Mouse (Mus musculus): ENCODE measurements around the gene Cfap54. TPM values are rescaled to one million over a fixed set of nuclear protein-coding genes. Genes with fewer than 3 reads are reported as not detected.

Gene Cfap54
- polyA plus RNA-seq, 1 experiment from 2014 or later, result 3.3 TPM

GRCm38 (mm10) chr10:93072769-93073168 lies 8.6 kb downstream of the Cfap54 start:
- Histone ChIP-seq H3K9me3 (ENCODE audit: control insufficient read depth, low read length) (no peaks in the 10 kb centered on the region), H3K27me3 (ENCODE audit: control insufficient read depth, insufficient read depth, low read length) (no peaks in the 10 kb centered on the region), H3K4me1 (ENCODE audit: control insufficient read depth, insufficient read depth, low read length) (no peaks in the 10 kb centered on the region), H3K4me2 (ENCODE audit: low read depth, low read length) (no peak overlapping the region), H3K27ac (ENCODE audit: low read depth, low read length) (no peak overlapping the region), H3K9ac (replicated peaks; ENCODE audit: low read depth, low read length) (no peak overlapping the region), H3K4me3 (ENCODE audit: low read depth, low read length) (no peak overlapping the region), H3K36me3 (ENCODE audit: control insufficient read depth, insufficient read depth, low read length) (no peaks in the 10 kb centered on the region)
- ATAC-seq (ENCODE audit: low read depth), result no peak
- 82% methylated on average over 2 of the region's 2 CpGs for WGBS

GRCm38 (mm10) chr10:93071753-93072152 lies 9.7 kb downstream of the Cfap54 start:
- no peaks in the 10 kb centered on the region for H3K36me3 ChIP-seq (ENCODE audit: control insufficient read depth, insufficient read depth, low read length)
- H3K9ac ChIP-seq (replicated peaks; ENCODE audit: low read depth, low read length), result no peak overlapping the region
- H3K4me2 ChIP-seq (ENCODE audit: low read depth, low read length), result no peak overlapping the region
- no peak for ATAC-seq (ENCODE audit: low read depth)
- H3K27me3 ChIP-seq (ENCODE audit: control insufficient read depth, insufficient read depth, low read length), result no peaks in the 10 kb centered on the region
- H3K4me1 ChIP-seq (ENCODE audit: control insufficient read depth, insufficient read depth, low read length), result no peaks in the 10 kb centered on the region
- H3K4me3 ChIP-seq (ENCODE audit: low read depth, low read length), result no peak overlapping the region
- H3K9me3 ChIP-seq (ENCODE audit: control insufficient read depth, low read length), result no peaks in the 10 kb centered on the region
- WGBS, result 67% methylated on average over 3 of the region's 3 CpGs
- no peak overlapping the region for H3K27ac ChIP-seq (ENCODE audit: low read depth, low read length)

GRCm38 (mm10) chr10:93070121-93070898 lies 11.1 kb downstream of the Cfap54 start:
- no peaks in the 10 kb centered on the region for H3K36me3 ChIP-seq (ENCODE audit: control insufficient read depth, insufficient read depth, low read length)
- no peak overlapping the region for H3K4me3 ChIP-seq (ENCODE audit: low read depth, low read length)
- no peaks in the 10 kb centered on the region for H3K9me3 ChIP-seq (ENCODE audit: control insufficient read depth, low read length)
- no peaks in the 10 kb centered on the region for H3K27me3 ChIP-seq (ENCODE audit: control insufficient read depth, insufficient read depth, low read length)
- H3K4me1 ChIP-seq (ENCODE audit: control insufficient read depth, insufficient read depth, low read length), result no peaks in the 10 kb centered on the region
- no peak for ATAC-seq (ENCODE audit: low read depth)
- no peak overlapping the region for H3K27ac ChIP-seq (ENCODE audit: low read depth, low read length)
- 82% methylated on average over 9 of the region's 9 CpGs for WGBS
- no peak overlapping the region for H3K4me2 ChIP-seq (ENCODE audit: low read depth, low read length)
- no peak overlapping the region for H3K9ac ChIP-seq (replicated peaks; ENCODE audit: low read depth, low read length)

GRCm38 (mm10) chr10:93069721-93070120 lies 11.7 kb downstream of the Cfap54 start:
- no peak for ATAC-seq (ENCODE audit: low read depth)
- H3K27ac ChIP-seq (ENCODE audit: low read depth, low read length), result no peak overlapping the region
- WGBS, result 86% methylated on average over 6 of the region's 6 CpGs

GRCm38 (mm10) chr10:93069041-93069679 lies 12.3 kb downstream of the Cfap54 start:
- H3K4me1 ChIP-seq (ENCODE audit: control insufficient read depth, insufficient read depth, low read length), result no peaks in the 10 kb centered on the region
- no peaks in the 10 kb centered on the region for H3K9me3 ChIP-seq (ENCODE audit: control insufficient read depth, low read length)
- H3K4me2 ChIP-seq (ENCODE audit: low read depth, low read length), result no peak overlapping the region
- no peak for ATAC-seq (ENCODE audit: low read depth)
- H3K27me3 ChIP-seq (ENCODE audit: control insufficient read depth, insufficient read depth, low read length), result no peaks in the 10 kb centered on the region
- 85% methylated on average over 6 of the region's 6 CpGs for WGBS
- H3K27ac ChIP-seq (ENCODE audit: low read depth, low read length), result no peak overlapping the region
- no peaks in the 10 kb centered on the region for H3K36me3 ChIP-seq (ENCODE audit: control insufficient read depth, insufficient read depth, low read length)
- H3K4me3 ChIP-seq (ENCODE audit: low read depth, low read length), result no peak overlapping the region
- no peak overlapping the region for H3K9ac ChIP-seq (replicated peaks; ENCODE audit: low read depth, low read length)

More at GRCm38 (mm10) chr10:93069721-93070120, 11.7 kb downstream of the Cfap54 start:
- H3K27me3 ChIP-seq (ENCODE audit: control insufficient read depth, insufficient read depth, low read length), result no peaks in the 10 kb centered on the region
- H3K9me3 ChIP-seq (ENCODE audit: control insufficient read depth, low read length), result no peaks in the 10 kb centered on the region
- H3K4me1 ChIP-seq (ENCODE audit: control insufficient read depth, insufficient read depth, low read length), result no peaks in the 10 kb centered on the region
- H3K9ac ChIP-seq (replicated peaks; ENCODE audit: low read depth, low read length), result no peak overlapping the region
- H3K4me2 ChIP-seq (ENCODE audit: low read depth, low read length), result no peak overlapping the region
- H3K36me3 ChIP-seq (ENCODE audit: control insufficient read depth, insufficient read depth, low read length), result no peaks in the 10 kb centered on the region
- H3K4me3 ChIP-seq (ENCODE audit: low read depth, low read length), result no peak overlapping the region

- Histone ChIP-seq H3K4me3 (ENCODE audit: low read depth, low read length) (no peak overlapping the region), H3K27me3 (ENCODE audit: control insufficient read depth, insufficient read depth, low read length) (no peaks in the 10 kb centered on the region), H3K4me2 (ENCODE audit: low read depth, low read length) (no peak overlapping the region), H3K9me3 (ENCODE audit: control insufficient read depth, low read length) (no peaks in the 10 kb centered on the region), H3K9ac (replicated peaks; ENCODE audit: low read depth, low read length) (no peak overlapping the region), H3K27ac (ENCODE audit: low read depth, low read length) (no peak overlapping the region), H3K36me3 (ENCODE audit: control insufficient read depth, insufficient read depth, low read length) (no peaks in the 10 kb centered on the region), H3K4me1 (ENCODE audit: control insufficient read depth, insufficient read depth, low read length) (no peaks in the 10 kb centered on the region)
- no peak for ATAC-seq (ENCODE audit: low read depth)
- 82% methylated on average over 10 of the region's 10 CpGs for WGBS
Measured at GRCm38 (mm10) chr10:93064973-93065372, 16.4 kb downstream of the Cfap54 start.

GRCm38 (mm10) chr10:93063576-93063975 lies 17.8 kb downstream of the Cfap54 start:
- H3K27ac ChIP-seq (ENCODE audit: low read depth, low read length), result no peak overlapping the region
- H3K4me2 ChIP-seq (ENCODE audit: low read depth, low read length), result no peak overlapping the region
- ATAC-seq (ENCODE audit: low read depth), result no peak; the same call in 1 of the 2 replicates
- H3K4me3 ChIP-seq (ENCODE audit: low read depth, low read length), result no peak overlapping the region
- no peaks in the 10 kb centered on the region for H3K9me3 ChIP-seq (ENCODE audit: control insufficient read depth, low read length)
- no peaks in the 10 kb centered on the region for H3K27me3 ChIP-seq (ENCODE audit: control insufficient read depth, insufficient read depth, low read length)
- WGBS, result 31% methylated on average over 3 of the region's 3 CpGs
- H3K9ac ChIP-seq (replicated peaks; ENCODE audit: low read depth, low read length), result no peak overlapping the region
- no peaks in the 10 kb centered on the region for H3K4me1 ChIP-seq (ENCODE audit: control insufficient read depth, insufficient read depth, low read length)
- H3K36me3 ChIP-seq (ENCODE audit: control insufficient read depth, insufficient read depth, low read length), result no peaks in the 10 kb centered on the region

- Histone ChIP-seq H3K4me1 (ENCODE audit: control insufficient read depth, insufficient read depth, low read length) (no peaks in the 10 kb centered on the region), H3K36me3 (ENCODE audit: control insufficient read depth, insufficient read depth, low read length) (no peaks in the 10 kb centered on the region), H3K4me3 (ENCODE audit: low read depth, low read length) (no peak overlapping the region), H3K27ac (ENCODE audit: low read depth, low read length) (no peak overlapping the region), H3K27me3 (ENCODE audit: control insufficient read depth, insufficient read depth, low read length) (no peaks in the 10 kb centered on the region), H3K9ac (replicated peaks; ENCODE audit: low read depth, low read length) (no peak overlapping the region), H3K4me2 (ENCODE audit: low read depth, low read length) (no peak overlapping the region), H3K9me3 (ENCODE audit: control insufficient read depth, low read length) (no peaks in the 10 kb centered on the region)
- no peak for ATAC-seq (ENCODE audit: low read depth)
- 92% methylated on average over 4 of the region's 4 CpGs for WGBS
Measured at GRCm38 (mm10) chr10:93062395-93062794, 19.0 kb downstream of the Cfap54 start.

GRCm38 (mm10) chr10:93053867-93054266 lies 27.6 kb downstream of the Cfap54 start:
- no peak for ATAC-seq (ENCODE audit: low read depth)
- no peaks in the 10 kb centered on the region for H3K9me3 ChIP-seq (ENCODE audit: control insufficient read depth, low read length)
- H3K27ac ChIP-seq (ENCODE audit: low read depth, low read length), result no peak overlapping the region
- no peaks in the 10 kb centered on the region for H3K36me3 ChIP-seq (ENCODE audit: control insufficient read depth, insufficient read depth, low read length)
- 86% methylated on average over 6 of the region's 6 CpGs for WGBS
- no peaks in the 10 kb centered on the region for H3K27me3 ChIP-seq (ENCODE audit: control insufficient read depth, insufficient read depth, low read length)
- no peaks in the 10 kb centered on the region for H3K4me1 ChIP-seq (ENCODE audit: control insufficient read depth, insufficient read depth, low read length)
- H3K4me2 ChIP-seq (ENCODE audit: low read depth, low read length), result no peak overlapping the region
- no peak overlapping the region for H3K9ac ChIP-seq (replicated peaks; ENCODE audit: low read depth, low read length)
- no peak overlapping the region for H3K4me3 ChIP-seq (ENCODE audit: low read depth, low read length)
